Mouse (Mus musculus): Measurements from ENCODE around the gene Olfr1277. TPM values are rescaled to one million over a fixed set of nuclear protein-coding genes. Genes with fewer than 3 reads are reported as not detected.

Olfr1277 gene
- polyA plus RNA-seq (2012; rRNA removed), result not detected in 2 replicates

DNA sequence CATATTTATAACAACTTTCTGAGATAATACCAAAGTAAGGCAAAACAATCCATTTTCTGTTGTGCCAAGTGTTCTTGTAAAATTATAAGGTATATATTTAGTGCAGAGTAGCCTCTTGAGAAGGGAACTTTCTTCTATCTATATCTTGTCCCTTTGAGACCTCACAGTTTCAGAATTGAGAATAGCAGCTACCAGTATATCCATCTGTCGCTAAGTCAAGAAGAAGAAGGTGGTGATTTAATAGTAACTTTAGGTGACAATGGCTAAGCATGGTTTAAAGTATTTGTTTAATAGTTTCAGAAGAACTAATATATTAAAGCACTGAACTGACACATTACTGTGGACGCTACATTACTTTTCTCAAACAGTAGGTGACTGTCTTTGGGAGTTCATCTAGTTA lies at the start of gene Olfr1277:
TSS of gene Olfr1277 (minus strand) at position 101 of the 400 bp plus-strand sequence.
- Histone ChIP-seq H3K4me1 (ENCODE audit: control insufficient read depth, insufficient read depth, low read length) (no peaks in the 10 kb centered on the region), H3K27ac (ENCODE audit: insufficient read depth, low read length) (no peak within 1 kb of the TSS), H3K4me3 (ENCODE audit: insufficient read depth, low read length) (no peak within 1 kb of the TSS)
- no peak for TF ChIP-seq CTCF (IDR thresholded peaks at IDR 0.05; ENCODE audit: extremely low read depth, insufficient read depth, low read length)

DNA sequence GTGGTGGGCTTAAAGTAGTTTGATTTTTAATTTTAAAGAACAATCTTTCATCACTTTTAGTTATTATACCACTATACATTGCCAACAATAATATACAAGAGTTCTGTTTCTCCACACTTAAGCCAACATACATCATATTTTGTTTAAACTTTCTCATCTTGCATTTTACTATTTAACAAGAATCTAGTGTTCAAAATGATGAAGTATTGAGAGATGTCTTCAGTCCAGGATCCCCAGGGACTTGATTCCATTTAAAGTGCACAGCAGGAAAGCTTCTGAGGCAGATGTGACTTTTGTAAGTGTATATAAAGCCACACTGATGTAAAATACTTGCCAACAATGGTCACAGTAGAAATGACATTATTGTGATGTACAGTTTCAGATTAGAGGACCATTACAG lies 39.8 kb upstream of the Olfr1277 start, which contains the start of gene Olfr1280:
TSS of gene Olfr1280 (plus strand) at position 301 of the 400 bp plus-strand sequence.
- no peak within 1 kb of the TSS for H3K4me3 ChIP-seq (ENCODE audit: insufficient read depth, low read length)
- no peak for TF ChIP-seq POLR2A (IDR thresholded peaks at IDR 0.05; ENCODE audit: extremely low read depth, insufficient read depth, low read length)
- no peak for TF ChIP-seq CTCF (IDR thresholded peaks at IDR 0.05; ENCODE audit: extremely low read depth, insufficient read depth, low read length)
- no peak within 1 kb of the TSS for H3K27ac ChIP-seq (ENCODE audit: insufficient read depth, low read length)
- H3K4me1 ChIP-seq (ENCODE audit: control insufficient read depth, insufficient read depth, low read length), result no peaks in the 10 kb centered on the region

DNA sequence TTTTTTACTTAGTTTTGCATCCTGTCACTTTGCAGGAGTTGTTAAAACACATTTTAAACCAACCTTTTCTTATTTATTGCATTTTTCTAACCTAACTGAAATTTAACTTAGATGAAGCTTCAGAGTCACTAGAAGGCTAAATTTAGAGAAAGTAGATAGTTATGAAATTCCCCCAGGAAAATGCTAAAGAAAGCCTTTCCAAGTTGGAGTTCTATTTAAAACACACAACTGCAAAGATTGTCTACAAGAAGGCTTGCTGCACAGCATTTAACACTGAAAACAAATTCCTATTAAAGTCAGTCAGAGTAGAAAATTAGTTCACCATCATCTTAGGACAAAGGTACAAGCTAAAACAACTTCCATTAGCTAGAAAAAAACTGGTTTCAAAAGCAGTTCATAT lies 26.5 kb upstream of the Olfr1277 start, which contains the start of gene Olfr1279:
TSS of gene Olfr1279 (plus strand) at position 262 of the 400 bp plus-strand sequence.
- TF ChIP-seq CTCF (IDR thresholded peaks at IDR 0.05; ENCODE audit: extremely low read depth, insufficient read depth, low read length) (no peak), POLR2A (IDR thresholded peaks at IDR 0.05; ENCODE audit: extremely low read depth, insufficient read depth, low read length) (no peak)
- Histone ChIP-seq H3K27ac (ENCODE audit: insufficient read depth, low read length) (no peak within 1 kb of the TSS), H3K4me1 (ENCODE audit: control insufficient read depth, insufficient read depth, low read length) (no peaks in the 10 kb centered on the region), H3K4me3 (ENCODE audit: insufficient read depth, low read length) (no peak within 1 kb of the TSS)

DNA sequence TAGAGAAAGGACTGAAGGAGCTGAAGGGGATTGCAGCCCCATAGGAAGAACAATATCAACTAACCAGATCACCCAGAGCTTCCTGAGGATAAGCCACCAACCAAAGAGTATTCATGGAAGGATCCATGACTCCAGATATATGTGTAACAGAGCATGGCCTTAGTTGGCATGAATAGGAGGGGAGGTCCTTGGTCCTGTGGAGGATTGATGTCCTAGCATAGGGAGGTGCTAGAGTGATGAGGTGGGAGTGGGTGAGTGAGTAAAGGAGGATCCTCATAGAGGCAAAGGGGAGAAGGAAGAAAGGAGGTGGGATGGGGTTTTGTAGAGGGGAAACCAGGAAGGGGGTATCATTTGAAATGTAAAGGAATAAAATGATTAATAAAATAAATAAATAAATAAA lies 24.6 kb upstream of the Olfr1277 start:
- Histone ChIP-seq H3K4me1 (ENCODE audit: control insufficient read depth, insufficient read depth, low read length) (no peaks in the 10 kb centered on the region), H3K4me3 (ENCODE audit: insufficient read depth, low read length) (no peak overlapping the region), H3K27ac (ENCODE audit: insufficient read depth, low read length) (no peak overlapping the region)
- TF ChIP-seq CTCF (IDR thresholded peaks at IDR 0.05; ENCODE audit: extremely low read depth, insufficient read depth, low read length), result no peak
- no peak for TF ChIP-seq POLR2A (IDR thresholded peaks at IDR 0.05; ENCODE audit: extremely low read depth, insufficient read depth, low read length)

DNA sequence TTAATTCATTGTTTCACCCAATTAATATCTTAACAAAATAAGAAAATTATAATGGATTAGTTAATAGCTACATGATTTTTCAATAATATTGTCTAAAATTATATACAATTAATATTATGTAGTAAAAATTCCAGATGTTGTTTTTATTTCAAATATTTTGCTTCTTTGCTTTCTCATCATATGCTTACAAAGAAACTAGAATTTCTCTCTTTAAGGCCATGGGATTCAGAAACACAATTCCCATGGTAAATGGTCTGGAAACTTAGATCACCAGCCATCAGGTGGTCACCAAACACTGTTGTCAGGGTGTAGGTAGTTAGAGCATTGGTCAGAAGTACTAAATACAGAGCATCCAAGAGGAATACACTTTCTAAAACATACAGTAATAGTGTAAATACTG lies 15.9 kb upstream of the Olfr1277 start, which contains the start of gene Olfr1278:
TSS of gene Olfr1278 (plus strand) at position 301 of the 400 bp plus-strand sequence.
- no peaks in the 10 kb centered on the region for H3K4me1 ChIP-seq (ENCODE audit: control insufficient read depth, insufficient read depth, low read length)
- no peak within 1 kb of the TSS for H3K4me3 ChIP-seq (ENCODE audit: insufficient read depth, low read length)
- TF ChIP-seq POLR2A (IDR thresholded peaks at IDR 0.05; ENCODE audit: extremely low read depth, insufficient read depth, low read length) (no peak), CTCF (IDR thresholded peaks at IDR 0.05; ENCODE audit: extremely low read depth, insufficient read depth, low read length) (no peak)
- no peak within 1 kb of the TSS for H3K27ac ChIP-seq (ENCODE audit: insufficient read depth, low read length)

DNA sequence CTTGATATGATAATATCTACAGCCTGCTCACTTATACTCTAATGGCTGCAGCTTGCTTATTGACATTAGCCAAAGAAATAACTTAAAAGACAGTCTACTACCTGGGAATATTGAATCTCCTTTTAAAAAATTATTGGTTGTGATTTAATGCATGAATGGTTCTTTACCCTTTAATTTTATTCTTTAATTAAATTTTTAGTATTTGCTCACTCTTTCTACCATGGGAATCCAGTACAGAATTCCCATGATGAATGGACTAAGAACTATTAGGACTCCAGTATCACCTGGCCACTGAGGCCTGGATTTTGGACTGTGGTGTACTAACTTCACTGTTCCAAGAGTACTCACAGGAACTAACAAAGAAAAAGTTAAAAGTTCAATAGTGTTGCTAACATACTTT lies 19.7 kb downstream of the Olfr1277 start, which contains the start of gene Olfr1276:
TSS of gene Olfr1276 (plus strand) at position 301 of the 400 bp plus-strand sequence.
- Histone ChIP-seq H3K4me3 (ENCODE audit: insufficient read depth, low read length) (no peak within 1 kb of the TSS), H3K4me1 (ENCODE audit: control insufficient read depth, insufficient read depth, low read length) (no peaks in the 10 kb centered on the region), H3K27ac (ENCODE audit: insufficient read depth, low read length) (no peak within 1 kb of the TSS)
- no peak for TF ChIP-seq CTCF (IDR thresholded peaks at IDR 0.05; ENCODE audit: extremely low read depth, insufficient read depth, low read length)
- no peak for TF ChIP-seq POLR2A (IDR thresholded peaks at IDR 0.05; ENCODE audit: extremely low read depth, insufficient read depth, low read length)

DNA sequence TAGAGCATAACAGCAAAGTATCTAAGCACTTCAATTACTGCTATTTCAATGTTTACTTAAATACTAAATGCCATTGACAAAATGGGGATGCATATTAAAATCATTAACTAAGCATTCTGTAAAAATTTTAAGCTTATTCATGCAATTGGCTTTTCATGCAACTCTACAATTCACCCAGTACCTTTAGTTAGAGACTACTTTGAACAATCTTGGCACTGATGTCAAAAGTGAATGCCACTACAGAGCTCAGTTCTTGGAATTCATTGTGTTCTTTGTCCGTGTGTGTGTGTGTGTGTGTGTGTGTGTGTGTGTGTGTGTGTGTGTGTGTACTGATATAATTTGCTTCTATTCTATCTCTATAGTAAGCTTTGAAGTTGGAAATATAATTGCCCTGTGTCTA lies 38.7 kb downstream of the Olfr1277 start, which contains the start of gene Olfr1275:
TSS of gene Olfr1275 (minus strand) at position 101 of the 400 bp plus-strand sequence.
- Histone ChIP-seq H3K27ac (ENCODE audit: insufficient read depth, low read length) (no peak within 1 kb of the TSS), H3K4me3 (ENCODE audit: insufficient read depth, low read length) (no peak within 1 kb of the TSS), H3K4me1 (ENCODE audit: control insufficient read depth, insufficient read depth, low read length) (no peaks in the 10 kb centered on the region)
- TF ChIP-seq CTCF (IDR thresholded peaks at IDR 0.05; ENCODE audit: extremely low read depth, insufficient read depth, low read length) (no peak), POLR2A (IDR thresholded peaks at IDR 0.05; ENCODE audit: extremely low read depth, insufficient read depth, low read length) (no peak)

DNA sequence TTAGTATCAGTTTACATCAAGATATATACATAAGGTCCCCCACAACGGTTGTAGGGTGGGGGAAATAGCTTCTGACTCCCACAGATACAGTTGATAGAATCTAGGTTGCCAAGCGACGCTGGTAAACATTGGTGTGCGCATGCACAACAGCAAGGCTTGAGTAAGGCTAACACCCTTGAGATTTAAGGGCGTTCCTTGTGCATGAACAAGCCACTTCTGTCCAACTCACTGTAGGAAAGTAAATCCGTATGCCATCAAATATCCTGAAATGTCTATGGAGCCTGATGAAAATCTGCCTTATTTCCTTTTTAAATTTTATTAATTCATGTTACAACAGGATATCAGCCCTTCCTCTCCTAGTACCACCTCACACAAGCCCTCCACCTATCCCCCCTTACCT lies 44.4 kb downstream of the Olfr1277 start, which contains the start of gene 4930430A15Rik:
TSS of gene 4930430A15Rik (minus strand) at position 101 of the 400 bp plus-strand sequence.
- TF ChIP-seq CTCF (IDR thresholded peaks at IDR 0.05; ENCODE audit: extremely low read depth, insufficient read depth, low read length), result no peak
- no peak for TF ChIP-seq POLR2A (IDR thresholded peaks at IDR 0.05; ENCODE audit: extremely low read depth, insufficient read depth, low read length)
- no peaks in the 10 kb centered on the region for H3K4me1 ChIP-seq (ENCODE audit: control insufficient read depth, insufficient read depth, low read length)
- no peak within 1 kb of the TSS for H3K27ac ChIP-seq (ENCODE audit: insufficient read depth, low read length)
- H3K4me3 ChIP-seq (ENCODE audit: insufficient read depth, low read length), result no peak within 1 kb of the TSS

Other genes starting within 250 kb of the Olfr1277 start
- gene Gm13941, start 168.1 kb downstream of the Olfr1277 start, polyA plus RNA-seq (2012; rRNA removed), result not detected in 2 replicates
- gene Gm15130, start 121.2 kb downstream of the Olfr1277 start, polyA plus RNA-seq (2012; rRNA removed), result not detected in 2 replicates
- gene 4930430A15Rik, start 44.5 kb downstream of the Olfr1277 start, polyA plus RNA-seq (2012; rRNA removed), result not detected in 2 replicates
- not detected in 2 replicates for gene Olfr1275, start 38.8 kb downstream of the Olfr1277 start, polyA plus RNA-seq (2012; rRNA removed)
- not detected in 2 replicates for gene Olfr1276, start 19.6 kb downstream of the Olfr1277 start, polyA plus RNA-seq (2012; rRNA removed)
- not detected in 2 replicates for gene Olfr1278, start 16.0 kb upstream of the Olfr1277 start, polyA plus RNA-seq (2012; rRNA removed)
- not detected in 2 replicates for gene Olfr1279, start 26.5 kb upstream of the Olfr1277 start, polyA plus RNA-seq (2012; rRNA removed)
- not detected in 2 replicates for gene Olfr1280, start 39.9 kb upstream of the Olfr1277 start, polyA plus RNA-seq (2012; rRNA removed)
- not detected in 2 replicates for gene Olfr1281, start 52.4 kb upstream of the Olfr1277 start, polyA plus RNA-seq (2012; rRNA removed)
- gene Olfr1282, start 62.0 kb upstream of the Olfr1277 start, polyA plus RNA-seq (2012; rRNA removed), result not detected in 2 replicates
- not detected in 2 replicates for gene Olfr1283, start 92.7 kb upstream of the Olfr1277 start, polyA plus RNA-seq (2012; rRNA removed)
- gene Olfr1284, start 101.4 kb upstream of the Olfr1277 start, polyA plus RNA-seq (2012; rRNA removed), result not detected in 2 replicates
- not detected in 2 replicates for gene Olfr1286, start 149.0 kb upstream of the Olfr1277 start, polyA plus RNA-seq (2012; rRNA removed)
- not detected in 2 replicates for gene Olfr1287, start 175.0 kb upstream of the Olfr1277 start, polyA plus RNA-seq (2012; rRNA removed)
- gene Olfr1288, start 200.0 kb upstream of the Olfr1277 start, polyA plus RNA-seq (2012; rRNA removed), result not detected in 2 replicates
- gene Olfr1289, start 206.7 kb upstream of the Olfr1277 start, polyA plus RNA-seq (2012; rRNA removed), result not detected in 2 replicates
- not detected in 2 replicates for gene Olfr1290, start 219.7 kb upstream of the Olfr1277 start, polyA plus RNA-seq (2012; rRNA removed)
- not detected in 2 replicates for gene Olfr1291-ps1, start 223.1 kb upstream of the Olfr1277 start, polyA plus RNA-seq (2012; rRNA removed)

Data from cortical plate, adult 2 months (tissue).